Mouse (Mus musculus) ES-E14 (cell line): ENCODE results near the gene Chd9.

ENCODE experiments used
- CHD2 ChIP-seq: IDR thresholded peaks from 2 replicates; pipeline ENCODE4 v1.6.1; 2014; ENCODE audit warnings: mild to moderate bottlenecking, low read depth, low read length, inconsistent platforms
- HCFC1 ChIP-seq: IDR thresholded peaks from 2 replicates; pipeline ENCODE4 v1.6.1; 2012; ENCODE audit warnings: low read length, inconsistent platforms, borderline replicate concordance; ENCODE audit not compliant: insufficient read depth
- MAFK ChIP-seq: IDR thresholded peaks from 2 replicates; pipeline ENCODE4 v1.6.1; 2014; ENCODE audit warnings: mild to moderate bottlenecking, low read depth, low read length, inconsistent platforms; ENCODE audit not compliant: insufficient read depth

GRCm38 (mm10) chr8:90822443-90822842 is 5.7 kb upstream of the Chd9 start:
- TF ChIP-seq MAFK = no peak
- no peak for TF ChIP-seq CHD2
- no peak for TF ChIP-seq HCFC1
